In the genomic region with DNA sequence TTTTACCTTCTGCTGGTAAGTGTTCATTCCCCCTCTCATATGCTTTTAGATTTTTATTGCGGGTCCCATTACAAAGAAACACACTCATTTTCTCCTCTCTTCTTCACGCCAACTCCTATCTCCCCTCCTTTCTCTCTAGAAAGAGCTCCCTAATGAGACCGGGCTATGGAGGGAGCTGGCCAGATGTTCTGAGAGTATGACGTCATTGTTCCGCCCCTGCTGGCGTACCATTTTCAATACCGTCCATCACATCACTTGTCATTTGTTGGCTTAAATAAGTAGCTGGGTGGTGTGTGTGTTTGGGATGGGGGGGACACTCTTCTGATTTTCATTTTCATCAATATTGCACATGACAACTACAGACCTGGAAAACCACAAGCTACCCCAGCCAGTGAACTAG, we compare ENCODE assay signal across 17 mouse cellular contexts. TPM values are rescaled to one million over a fixed set of nuclear protein-coding genes. Genes with fewer than 3 reads are reported as not detected.
DNase-seq lines count a peak whose midpoint lies in the region; ATAC-seq and TF ChIP-seq lines count a peak whose summit lies in the region.
"Had no signal": no experiment of that assay in that cellular context is flagged by ENCODE, and none has a peak within 500 bp of the region (broad histone marks: within the 10 kb centered on the region; RNA-seq: fewer than 3 reads in every experiment).

No protein-coding gene starts in this region.

- no peak for TF ChIP-seq EP300 in lung, postnatal 0 days (IDR thresholded peaks at IDR 0.05)

- no peak for ATAC-seq in heart, embryonic 16.5 days (replicated peaks; ENCODE audit: extremely low read depth, insufficient read depth, low FRiP score)
- ATAC-seq in lung, postnatal 0 days, result no peak
- no peak for ATAC-seq in liver, embryonic 12.5 days
- ATAC-seq: CD4-positive, CD25-positive, alpha-beta regulatory T cell, adult 4 months; midbrain, embryonic 16.5 days had no signal

- H3K36me3 ChIP-seq in heart, embryonic 16.5 days (ENCODE audit: control insufficient read depth, insufficient read depth), result no peaks in the 10 kb centered on the region
- H3K36me3 ChIP-seq in lung, postnatal 0 days (ENCODE audit: insufficient read depth, low read length), result no peaks in the 10 kb centered on the region
- H3K36me3 ChIP-seq in liver, embryonic 12.5 days, result peaks cover 50% of the 10 kb centered on the region
- H3K36me3 ChIP-seq: embryonic facial prominence, embryonic 13.5 days; forebrain, embryonic 12.5 days; hindbrain, embryonic 13.5 days had no signal

- H3K4me2 ChIP-seq in heart, embryonic 16.5 days (ENCODE audit: low read depth, low read length), result peak overlapping the region; percentile 33; the same call in 1 of the 2 replicates
- no peak overlapping the region; the same call in 1 of the 2 replicates for H3K4me2 ChIP-seq in lung, postnatal 0 days (replicated peaks; ENCODE audit: low read depth, low read length)
- peak overlapping the region; percentile 70 for H3K4me2 ChIP-seq in liver, embryonic 12.5 days
- H3K4me2 ChIP-seq: embryonic facial prominence, embryonic 13.5 days; forebrain, embryonic 12.5 days; hindbrain, embryonic 13.5 days had no signal

- no peak overlapping the region for H3K27ac ChIP-seq in heart, embryonic 16.5 days (ENCODE audit: low read length)
- no peak overlapping the region for H3K27ac ChIP-seq in lung, postnatal 0 days (ENCODE audit: low read length)
- H3K27ac ChIP-seq in liver, embryonic 12.5 days, result peak overlapping the region; percentile 99
- peak overlapping the region; percentile 89; the same call in 1 of the 2 replicates for H3K27ac ChIP-seq in olfactory bulb, adult 2 months (ENCODE audit: insufficient read depth, low read depth, low read length)
- H3K27ac ChIP-seq: embryonic facial prominence, embryonic 13.5 days; forebrain, embryonic 12.5 days; hindbrain, embryonic 13.5 days had no signal

- H3K4me3 ChIP-seq in heart, embryonic 16.5 days (ENCODE audit: low read length), result no peak overlapping the region
- no peak overlapping the region for H3K4me3 ChIP-seq in lung, postnatal 0 days (ENCODE audit: low read depth, low read length)
- H3K4me3 ChIP-seq in liver, embryonic 12.5 days, result no peak overlapping the region
- H3K4me3 ChIP-seq in olfactory bulb, adult 2 months (ENCODE audit: insufficient read depth, low read depth, low read length), result no peak overlapping the region
- H3K4me3 ChIP-seq: embryonic facial prominence, embryonic 13.5 days; forebrain, embryonic 12.5 days; hindbrain, embryonic 13.5 days had no signal

- intact Hi-C loops in heart, postnatal 36 days (cut with DNase I), result no loop called here

- no peaks in the 10 kb centered on the region for H3K27me3 ChIP-seq in heart, embryonic 16.5 days (ENCODE audit: control insufficient read depth, insufficient read depth, low read length)
- no peaks in the 10 kb centered on the region for H3K27me3 ChIP-seq in lung, postnatal 0 days (replicated peaks; ENCODE audit: insufficient read depth, low read length)
- H3K27me3 ChIP-seq in liver, embryonic 12.5 days (replicated peaks), result no peaks in the 10 kb centered on the region
- H3K27me3 ChIP-seq: embryonic facial prominence, embryonic 13.5 days; forebrain, embryonic 12.5 days; hindbrain, embryonic 13.5 days had no signal

- WGBS in heart, embryonic 16.5 days, result 40% methylated on average over 7 of the region's 7 CpGs
- 34% methylated on average over 7 of the region's 7 CpGs for WGBS in lung, postnatal 0 days
- 57% methylated on average over 7 of the region's 7 CpGs for WGBS in liver, embryonic 12.5 days (ENCODE audit: insufficient replicate concordance)
- WGBS in olfactory bulb, adult 2 months, result 26% methylated on average over 7 of the region's 7 CpGs

- no peak overlapping the region for H3K9ac ChIP-seq in heart, embryonic 16.5 days (ENCODE audit: low read length)
- H3K9ac ChIP-seq in lung, postnatal 0 days (replicated peaks; ENCODE audit: low read depth), result no peak overlapping the region
- peak overlapping the region; percentile 66 for H3K9ac ChIP-seq in liver, embryonic 12.5 days
- H3K9ac ChIP-seq: embryonic facial prominence, embryonic 13.5 days; forebrain, embryonic 12.5 days; hindbrain, embryonic 13.5 days had no signal

- no peak for TF ChIP-seq POLR2A in olfactory bulb, adult 2 months (IDR thresholded peaks at IDR 0.05; ENCODE audit: insufficient read depth, low read depth, low read length)

- H3K4me1 ChIP-seq in heart, embryonic 16.5 days (ENCODE audit: control insufficient read depth, insufficient read depth, low read length), result peaks cover 38% of the 10 kb centered on the region
- H3K4me1 ChIP-seq in lung, postnatal 0 days (ENCODE audit: insufficient read depth, low read depth, low read length), result no peaks in the 10 kb centered on the region
- peaks cover 99% of the 10 kb centered on the region for H3K4me1 ChIP-seq in liver, embryonic 12.5 days
- H3K4me1 ChIP-seq in olfactory bulb, adult 2 months (ENCODE audit: control insufficient read depth, insufficient read depth, low read length), result peaks cover 12% of the 10 kb centered on the region

- H3K9me3 ChIP-seq in heart, embryonic 16.5 days (replicated peaks; ENCODE audit: control insufficient read depth, low read length), result no peaks in the 10 kb centered on the region
- H3K9me3 ChIP-seq in lung, postnatal 0 days (ENCODE audit: low read length), result no peaks in the 10 kb centered on the region
- H3K9me3 ChIP-seq in liver, embryonic 12.5 days (replicated peaks), result no peaks in the 10 kb centered on the region
- H3K9me3 ChIP-seq: embryonic facial prominence, embryonic 13.5 days; forebrain, embryonic 12.5 days; hindbrain, embryonic 13.5 days had no signal

- TF ChIP-seq CTCF in lung, postnatal 0 days (IDR thresholded peaks at IDR 0.05), result no peak
- no peak for TF ChIP-seq CTCF in olfactory bulb, adult 2 months (IDR thresholded peaks at IDR 0.05; ENCODE audit: insufficient read depth, low read depth, low read length)

- no peak for DNase-seq in heart, postnatal 36 days
- peak; percentile 25 for DNase-seq in lung, postnatal 0 days (ENCODE audit: low spot score)
- DNase-seq in lung, postnatal 14 days, result no peak
- no peak for DNase-seq in frontal cortex, postnatal 25 days (ENCODE audit: low spot score in 2 of 2)
- DNase-seq: adrenal gland, postnatal 10 days; cerebellum, adult 8-10 months; kidney, adult 18-20 months; kidney, postnatal 25 days; layer of hippocampus, postnatal 36 days had no signal

RNA-seq across cellular contexts. Expression of a gene that starts 33.3 kb away (rescaled TPM):
- 6.0 and 7.7 TPM in 2 replicates for polyA plus RNA-seq in heart, embryonic 16.5 days (2015; fragmentation: Nextera tagmentation; extraction: Ambion mirVana)
- 10 to 100 TPM; 88.4 to 94.2 TPM for total RNA-seq in heart, postnatal 36 days (2021)
- polyA plus RNA-seq in lung, postnatal 0 days (2015; fragmentation: Nextera tagmentation; extraction: Ambion mirVana), result 0.35 and 0.38 TPM in 2 replicates
- polyA plus RNA-seq in liver, embryonic 12.5 days (2016; fragmentation: Nextera tagmentation; extraction: Ambion mirVana), result 83.5 and 94.6 TPM in 2 replicates
- polyA plus RNA-seq in olfactory bulb, adult 2 months (2012; ENCODE audit: insufficient read depth, insufficient read length, low replicate concordance, missing spikeins), result 29.1 TPM in 1 of 2 replicates, not detected in the other

Comparison
In these comparisons a context has a peak if more than half of its experiments do, and no peak if none do; other contexts are left out.
1. H3K27ac ChIP-seq: peak in liver, embryonic 12.5 days (single experiment) and olfactory bulb, adult 2 months (single experiment); none in heart, embryonic 16.5 days (single experiment) and lung, postnatal 0 days (single experiment).